Mouse (Mus musculus): ENCODE data around the gene Myo1a. TPM values are rescaled to one million over a fixed set of nuclear protein-coding genes. Genes with fewer than 3 reads are reported as not detected.

Gene Myo1a
- polyA plus RNA-seq, 1 experiment from 2014 or later = 0.08 TPM

DNA sequence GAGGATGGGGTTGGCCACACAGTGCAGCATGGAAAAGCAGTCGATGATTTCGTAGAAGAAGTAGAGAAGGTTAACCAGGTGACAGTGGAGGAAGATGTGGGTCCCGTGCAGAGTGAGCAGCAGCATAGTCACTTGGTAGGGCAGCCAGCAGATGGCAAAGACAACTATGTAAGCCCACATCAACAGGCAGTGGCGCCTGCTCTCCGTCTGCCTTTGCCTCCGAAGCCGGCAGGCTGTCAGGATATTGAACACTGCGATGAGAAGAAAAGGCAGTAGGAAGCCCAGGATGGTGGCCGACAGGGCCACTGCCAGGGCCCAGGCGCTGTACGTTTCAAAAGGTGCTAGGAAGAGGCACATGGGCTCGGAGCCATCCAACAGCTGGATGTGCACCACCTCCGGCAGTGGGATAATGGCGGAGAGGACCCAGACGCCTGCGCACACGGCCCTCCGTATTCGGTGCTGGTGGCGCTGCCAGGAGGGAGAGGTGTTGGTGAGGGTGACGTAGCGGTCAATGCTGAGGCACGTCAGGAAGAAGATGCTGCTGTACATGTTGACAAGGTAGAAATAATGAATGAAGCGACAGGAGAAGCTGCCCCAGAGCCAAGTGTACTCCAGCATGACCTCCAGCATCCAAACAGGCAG, 45.3 kb downstream of the Myo1a start:
- no peak for TF ChIP-seq EP300 (IDR thresholded peaks at IDR 0.05)
- no peak for TF ChIP-seq CTCF (IDR thresholded peaks at IDR 0.05)
- WGBS = 53% methylated on average over 24 of the region's 24 CpGs
- DNase-seq (ENCODE audit: low spot score) = no peak
- Histone ChIP-seq H3K27me3 (replicated peaks; ENCODE audit: insufficient read depth, low read length) (no peaks in the 10 kb centered on the region), H3K9ac (replicated peaks; ENCODE audit: low read depth) (no peak overlapping the region), H3K4me2 (replicated peaks; ENCODE audit: low read depth, low read length) (peak overlapping the region; percentile 48), H3K9me3 (ENCODE audit: low read length) (no peaks in the 10 kb centered on the region), H3K27ac (ENCODE audit: low read length) (peak overlapping the region; percentile 35; the same call in 1 of the 2 replicates), H3K4me3 (ENCODE audit: low read depth, low read length) (peak overlapping the region; percentile 15), H3K4me1 (ENCODE audit: insufficient read depth, low read depth, low read length) (peaks cover 3% of the 10 kb centered on the region; the same call in 1 of the 2 replicates), H3K36me3 (ENCODE audit: insufficient read depth, low read length) (0 out of 2 replicates have a peak, but pooled peaks cover 16% of the 10 kb centered on the region)
- ATAC-seq = no peak

DNA sequence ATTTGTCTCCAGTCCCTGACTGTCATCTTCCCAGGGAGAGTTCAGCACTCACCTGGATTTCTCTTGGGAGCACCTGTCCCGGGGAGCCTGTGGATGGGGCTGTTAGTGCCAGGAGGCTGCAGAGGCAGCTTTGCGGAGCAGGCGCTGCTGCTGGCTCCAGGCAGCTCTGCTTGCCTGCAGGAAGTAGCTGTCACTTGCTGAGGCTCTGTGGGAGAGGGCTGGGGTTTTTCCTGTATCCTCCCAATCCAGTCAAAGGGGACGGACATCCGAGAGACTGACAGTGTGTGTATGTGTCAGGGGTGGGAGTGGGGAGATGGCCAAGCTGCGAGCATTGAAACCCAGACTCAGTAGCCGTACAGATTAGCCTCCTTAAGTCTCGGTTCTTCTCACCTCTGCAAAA, 46.6 kb downstream of the Myo1a start, which contains the start of gene Gpr182:
Gene Gpr182, minus strand, starts transcription at position 185 of the 400 bp plus-strand sequence.
- no peaks in the 10 kb centered on the region for H3K27me3 ChIP-seq (replicated peaks; ENCODE audit: insufficient read depth, low read length)
- peak within 1 kb of the TSS; percentile 15 for H3K4me3 ChIP-seq (ENCODE audit: low read depth, low read length)
- TF ChIP-seq EP300 (IDR thresholded peaks at IDR 0.05) = peak; percentile 55
- no peak for TF ChIP-seq CTCF (IDR thresholded peaks at IDR 0.05)
- peak within 1 kb of the TSS; percentile 48 for H3K4me2 ChIP-seq (replicated peaks; ENCODE audit: low read depth, low read length)
- DNase-seq (ENCODE audit: low spot score) = peak; percentile 58
- no peaks in the 10 kb centered on the region for H3K9me3 ChIP-seq (ENCODE audit: low read length)
- peaks cover 7% of the 10 kb centered on the region; the same call in 1 of the 2 replicates for H3K4me1 ChIP-seq (ENCODE audit: insufficient read depth, low read depth, low read length)
- 28% methylated on average over 8 of the region's 8 CpGs for WGBS
- 0 out of 2 replicates have a peak, but pooled peaks cover 11% of the 10 kb centered on the region for H3K36me3 ChIP-seq (ENCODE audit: insufficient read depth, low read length)
- H3K9ac ChIP-seq (replicated peaks; ENCODE audit: low read depth) = no peak within 1 kb of the TSS
- ATAC-seq = peak; percentile 70
- 0 out of 2 replicates have a peak within 1 kb of the TSS, but pooled peaks have one; percentile 6 for H3K27ac ChIP-seq (ENCODE audit: low read length)

DNA sequence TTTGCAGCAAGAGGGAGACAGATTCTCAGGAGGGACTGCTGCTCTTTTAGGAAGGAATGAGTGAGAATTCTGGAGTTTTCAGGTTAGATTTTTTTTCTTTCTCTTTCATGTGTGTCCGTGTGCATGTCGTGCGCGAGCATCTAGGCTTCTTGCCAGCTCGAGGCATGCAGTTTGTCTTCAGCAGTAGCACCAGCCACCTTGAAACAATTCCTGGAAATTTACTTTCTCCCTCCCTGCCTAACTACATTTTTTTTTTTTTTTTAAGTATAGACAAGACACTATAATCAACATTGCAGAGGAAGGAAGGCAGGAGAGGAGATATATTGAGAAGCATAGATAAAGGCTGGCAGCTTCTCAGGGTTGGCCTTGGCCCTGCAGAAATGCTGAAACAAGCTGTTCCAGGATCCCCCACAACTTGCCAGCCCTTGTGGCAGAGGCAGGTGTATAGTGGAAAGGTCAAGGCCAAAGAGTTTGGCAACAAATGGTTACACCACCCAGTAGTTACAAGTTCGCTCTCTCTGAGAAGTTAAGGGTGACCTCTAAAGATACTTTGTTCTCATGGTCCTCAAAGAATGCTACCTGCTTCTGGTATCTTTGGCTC, 49.7 kb downstream of the Myo1a start:
- Histone ChIP-seq H3K4me3 (ENCODE audit: low read depth, low read length) (no peak overlapping the region), H3K27me3 (replicated peaks; ENCODE audit: insufficient read depth, low read length) (no peaks in the 10 kb centered on the region), H3K4me2 (replicated peaks; ENCODE audit: low read depth, low read length) (no peak overlapping the region), H3K27ac (ENCODE audit: low read length) (no peak overlapping the region), H3K9me3 (ENCODE audit: low read length) (no peaks in the 10 kb centered on the region), H3K4me1 (ENCODE audit: insufficient read depth, low read depth, low read length) (peaks cover 6% of the 10 kb centered on the region; the same call in 1 of the 2 replicates), H3K9ac (replicated peaks; ENCODE audit: low read depth) (no peak overlapping the region), H3K36me3 (ENCODE audit: insufficient read depth, low read length) (no peaks in the 10 kb centered on the region)
- TF ChIP-seq EP300 (IDR thresholded peaks at IDR 0.05) (peak; percentile 81), CTCF (IDR thresholded peaks at IDR 0.05) (no peak)
- 53% methylated on average over 6 of the region's 6 CpGs for WGBS
- peak; percentile 52 for DNase-seq (ENCODE audit: low spot score)
- peak; percentile 22; the same call in 1 of the 2 replicates for ATAC-seq

DNA sequence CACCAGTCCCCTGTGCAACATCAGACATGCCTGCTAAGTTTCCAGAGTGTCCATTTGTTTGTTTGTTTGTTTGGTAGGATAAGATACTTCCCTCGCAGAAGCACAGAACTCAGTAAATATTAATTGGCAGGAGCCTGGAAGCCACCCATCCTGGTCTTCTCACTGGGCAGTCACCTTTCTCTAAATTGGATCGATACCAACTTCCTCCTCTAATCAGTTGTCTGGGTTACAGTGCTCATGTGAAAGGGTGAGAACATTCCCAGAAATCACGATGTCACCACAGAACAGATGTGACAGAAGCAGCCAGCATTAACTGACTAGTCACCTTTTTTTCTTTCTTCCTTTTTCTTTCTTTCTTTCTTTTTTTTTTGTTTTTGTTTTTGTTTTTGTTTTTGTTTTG, 50.3 kb downstream of the Myo1a start:
- H3K27me3 ChIP-seq (replicated peaks; ENCODE audit: insufficient read depth, low read length) = no peaks in the 10 kb centered on the region
- H3K4me3 ChIP-seq (ENCODE audit: low read depth, low read length) = no peak overlapping the region
- H3K36me3 ChIP-seq (ENCODE audit: insufficient read depth, low read length) = no peaks in the 10 kb centered on the region
- H3K4me1 ChIP-seq (ENCODE audit: insufficient read depth, low read depth, low read length) = 0 out of 2 replicates have a peak, but pooled peaks cover 4% of the 10 kb centered on the region
- no peak overlapping the region for H3K4me2 ChIP-seq (replicated peaks; ENCODE audit: low read depth, low read length)
- no peak overlapping the region for H3K27ac ChIP-seq (ENCODE audit: low read length)
- 36% methylated on average over 3 of the region's 3 CpGs for WGBS
- peak; percentile 4 for DNase-seq (ENCODE audit: low spot score)
- ATAC-seq = no peak
- no peaks in the 10 kb centered on the region for H3K9me3 ChIP-seq (ENCODE audit: low read length)
- no peak for TF ChIP-seq CTCF (IDR thresholded peaks at IDR 0.05)
- TF ChIP-seq EP300 (IDR thresholded peaks at IDR 0.05) = no peak
- H3K9ac ChIP-seq (replicated peaks; ENCODE audit: low read depth) = no peak overlapping the region

DNA sequence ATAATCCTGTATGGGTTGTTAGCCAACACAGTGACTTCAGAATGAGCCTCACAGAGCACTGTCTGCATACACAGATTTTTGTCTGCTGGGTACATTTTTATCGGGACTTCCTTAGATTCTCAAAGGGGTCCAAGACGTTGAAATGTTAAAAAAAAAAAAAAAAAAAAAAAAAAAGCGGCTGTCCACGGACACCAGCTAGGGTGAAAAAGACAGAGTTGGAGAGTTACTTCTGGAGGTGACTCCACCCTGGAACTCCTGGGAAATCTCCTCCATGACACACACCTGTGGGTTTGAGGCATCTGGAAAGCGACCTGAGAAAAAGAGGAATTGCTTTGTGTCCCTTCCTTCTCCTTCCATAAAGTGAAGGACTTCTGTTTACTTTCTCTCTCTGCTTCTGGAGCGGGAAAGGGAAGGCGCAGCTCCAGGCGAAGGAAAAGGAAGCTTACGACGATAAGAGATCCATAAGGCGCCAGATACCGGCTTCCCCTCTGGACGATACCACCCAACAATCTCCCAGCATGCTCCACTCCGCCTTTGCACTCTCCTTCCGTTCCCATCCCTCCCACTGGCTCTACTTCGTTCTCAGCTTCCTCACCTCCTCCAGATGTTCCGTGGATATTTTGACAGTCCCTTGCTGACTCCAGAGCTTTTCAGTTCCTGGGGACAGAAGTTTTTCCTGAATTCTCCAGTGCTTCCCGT, 50.9 kb downstream of the Myo1a start:
- Histone ChIP-seq H3K27ac (ENCODE audit: low read length) (0 out of 2 replicates have a peak overlapping the region, but pooled peaks have one; percentile 20), H3K36me3 (ENCODE audit: insufficient read depth, low read length) (no peaks in the 10 kb centered on the region), H3K4me2 (replicated peaks; ENCODE audit: low read depth, low read length) (peak overlapping the region; percentile 52), H3K9ac (replicated peaks; ENCODE audit: low read depth) (0 out of 2 replicates have a peak overlapping the region, but pooled peaks have one; percentile 8), H3K4me1 (ENCODE audit: insufficient read depth, low read depth, low read length) (0 out of 2 replicates have a peak, but pooled peaks cover 4% of the 10 kb centered on the region), H3K27me3 (replicated peaks; ENCODE audit: insufficient read depth, low read length) (no peaks in the 10 kb centered on the region), H3K9me3 (ENCODE audit: low read length) (no peaks in the 10 kb centered on the region), H3K4me3 (ENCODE audit: low read depth, low read length) (peak overlapping the region; percentile 14)
- ATAC-seq (peak; percentile 55), DNase-seq (ENCODE audit: low spot score) (peak; percentile 62)
- TF ChIP-seq CTCF (IDR thresholded peaks at IDR 0.05) (no peak), EP300 (IDR thresholded peaks at IDR 0.05) (peak; percentile 65; the same call in 1 of the 2 replicates)
- WGBS = 15% methylated on average over 15 of the region's 18 CpGs
